Mouse (Mus musculus): ENCODE data around the gene Itpr1. TPM values are rescaled to one million over a fixed set of nuclear protein-coding genes. Genes with fewer than 3 reads are reported as not detected.

Itpr1 gene
- polyA plus RNA-seq, 1 experiment: 42.5 TPM

DNA sequence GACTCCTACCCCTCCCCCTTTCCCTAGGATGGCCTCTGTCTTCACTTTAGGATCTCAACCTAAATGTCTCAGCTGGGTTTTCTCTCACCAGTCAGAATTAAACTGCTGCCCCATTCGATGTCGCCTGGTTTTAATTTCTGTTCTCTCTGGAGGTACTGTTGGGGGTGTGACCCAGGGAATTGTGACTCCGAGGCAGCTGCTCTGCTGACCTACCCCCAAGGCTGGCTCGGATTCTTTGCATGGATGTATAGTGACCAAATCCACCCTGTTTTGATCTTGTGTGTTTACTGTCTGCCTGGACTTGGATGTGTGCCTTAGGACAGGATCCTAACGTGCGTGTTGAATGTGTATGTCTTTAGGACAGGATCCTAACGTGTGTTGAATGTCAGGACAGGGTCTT is 13.3 kb downstream of the Itpr1 start:
- Histone ChIP-seq H3K4me3 (ENCODE audit: low read depth, low read length) (no peak overlapping the region), H3K4me1 (ENCODE audit: control insufficient read depth, insufficient read depth, low read length) (no peaks in the 10 kb centered on the region), H3K27ac (ENCODE audit: insufficient read depth, low read length) (no peak overlapping the region), H3K9ac (ENCODE audit: low read depth, poor library complexity, severe bottlenecking) (no peak overlapping the region), H3K36me3 (ENCODE audit: control insufficient read depth, insufficient read depth, low read length, poor library complexity, severe bottlenecking) (peaks cover 2% of the 10 kb centered on the region; the same call in 1 of the 2 replicates), H3K27me3 (ENCODE audit: control insufficient read depth, insufficient read depth, low read length, poor library complexity, severe bottlenecking) (no peaks in the 10 kb centered on the region), H3K9me3 (replicated peaks; ENCODE audit: control insufficient read depth, insufficient read depth, low read length, poor library complexity, severe bottlenecking) (no peaks in the 10 kb centered on the region)
- TF ChIP-seq POLR2A (IDR thresholded peaks at IDR 0.05; ENCODE audit: insufficient read depth, low read length) (no peak), EP300 (IDR thresholded peaks at IDR 0.05; ENCODE audit: insufficient read depth, low read depth, low read length) (no peak), CTCF (IDR thresholded peaks at IDR 0.05; ENCODE audit: low read depth, low read length) (no peak)

DNA sequence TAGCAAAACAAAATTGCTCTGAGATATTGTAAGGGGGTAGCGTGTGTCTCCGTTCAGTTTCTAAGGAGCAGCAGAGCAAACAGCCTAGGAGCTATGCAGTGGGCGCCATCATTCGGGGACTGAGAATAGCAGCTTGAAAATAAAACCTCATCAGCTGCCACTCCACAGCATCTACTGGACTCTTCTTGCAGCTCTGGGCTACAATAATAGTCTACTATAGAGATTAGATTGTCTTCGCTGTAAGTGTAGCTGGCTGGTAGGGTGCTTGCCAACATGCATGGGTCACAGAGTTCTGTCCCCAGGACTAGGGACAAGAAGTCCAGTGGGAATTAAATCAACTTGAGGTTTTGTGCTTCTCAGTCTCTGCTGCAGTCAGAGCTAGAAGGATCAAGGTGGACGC is 14.6 kb downstream of the Itpr1 start:
- TF ChIP-seq CTCF (IDR thresholded peaks at IDR 0.05; ENCODE audit: low read depth, low read length) (no peak), EP300 (IDR thresholded peaks at IDR 0.05; ENCODE audit: insufficient read depth, low read depth, low read length) (no peak), POLR2A (IDR thresholded peaks at IDR 0.05; ENCODE audit: insufficient read depth, low read length) (no peak)
- Histone ChIP-seq H3K36me3 (ENCODE audit: control insufficient read depth, insufficient read depth, low read length, poor library complexity, severe bottlenecking) (peaks cover 2% of the 10 kb centered on the region; the same call in 1 of the 2 replicates), H3K9ac (ENCODE audit: low read depth, poor library complexity, severe bottlenecking) (no peak overlapping the region), H3K4me3 (ENCODE audit: low read depth, low read length) (no peak overlapping the region), H3K27me3 (ENCODE audit: control insufficient read depth, insufficient read depth, low read length, poor library complexity, severe bottlenecking) (no peaks in the 10 kb centered on the region), H3K27ac (ENCODE audit: insufficient read depth, low read length) (no peak overlapping the region), H3K9me3 (replicated peaks; ENCODE audit: control insufficient read depth, insufficient read depth, low read length, poor library complexity, severe bottlenecking) (no peaks in the 10 kb centered on the region), H3K4me1 (ENCODE audit: control insufficient read depth, insufficient read depth, low read length) (no peaks in the 10 kb centered on the region)

DNA sequence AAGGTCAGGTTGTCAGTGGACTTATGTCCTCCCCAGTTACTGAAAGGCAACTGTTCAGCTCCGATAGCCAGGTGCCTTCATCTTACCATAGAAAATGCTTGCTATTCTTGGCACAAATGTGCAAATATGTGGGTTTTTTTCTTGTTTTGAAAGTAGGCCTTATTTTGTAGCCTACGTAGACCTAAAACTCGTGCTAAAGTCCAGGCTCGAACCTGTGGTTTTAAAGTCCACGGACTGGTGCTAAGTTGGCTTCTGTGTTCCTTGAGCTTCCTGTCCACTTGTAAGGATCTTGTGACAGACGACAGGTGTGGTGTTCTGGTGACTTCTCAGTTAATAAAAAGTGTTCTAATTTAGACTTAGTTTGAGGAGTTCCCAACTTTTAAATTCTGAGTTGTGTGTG is 15.2 kb downstream of the Itpr1 start:
- H3K9ac ChIP-seq (ENCODE audit: low read depth, poor library complexity, severe bottlenecking): no peak overlapping the region
- no peaks in the 10 kb centered on the region for H3K4me1 ChIP-seq (ENCODE audit: control insufficient read depth, insufficient read depth, low read length)
- H3K9me3 ChIP-seq (replicated peaks; ENCODE audit: control insufficient read depth, insufficient read depth, low read length, poor library complexity, severe bottlenecking): no peaks in the 10 kb centered on the region
- H3K4me3 ChIP-seq (ENCODE audit: low read depth, low read length): no peak overlapping the region
- no peak for TF ChIP-seq CTCF (IDR thresholded peaks at IDR 0.05; ENCODE audit: low read depth, low read length)
- no peak overlapping the region for H3K27ac ChIP-seq (ENCODE audit: insufficient read depth, low read length)
- H3K27me3 ChIP-seq (ENCODE audit: control insufficient read depth, insufficient read depth, low read length, poor library complexity, severe bottlenecking): no peaks in the 10 kb centered on the region
- H3K36me3 ChIP-seq (ENCODE audit: control insufficient read depth, insufficient read depth, low read length, poor library complexity, severe bottlenecking): peaks cover 2% of the 10 kb centered on the region; the same call in 1 of the 2 replicates

DNA sequence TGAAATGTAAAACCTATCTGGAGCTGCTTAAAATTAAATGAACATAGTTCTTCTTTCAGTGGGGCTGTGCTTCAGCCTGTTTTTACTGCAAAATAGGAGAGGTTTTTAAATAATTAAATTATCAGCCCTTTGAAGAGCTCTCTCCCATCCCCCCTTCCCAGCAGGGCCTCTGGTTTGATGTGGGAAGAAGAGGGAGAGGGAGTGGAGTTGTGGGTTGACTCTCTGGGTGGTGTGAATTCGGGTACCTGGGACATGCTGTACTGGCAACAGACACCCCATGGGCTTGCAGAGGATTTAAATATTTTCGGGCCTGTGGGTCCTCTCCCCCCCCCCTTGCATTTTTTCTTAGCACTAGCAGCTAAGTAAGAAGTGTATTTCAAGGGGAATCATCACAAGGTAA is 15.7 kb downstream of the Itpr1 start:
- Histone ChIP-seq H3K27me3 (ENCODE audit: control insufficient read depth, insufficient read depth, low read length, poor library complexity, severe bottlenecking) (no peaks in the 10 kb centered on the region), H3K27ac (ENCODE audit: insufficient read depth, low read length) (peak overlapping the region; percentile 25; the same call in 1 of the 2 replicates)
- TF ChIP-seq CTCF (IDR thresholded peaks at IDR 0.05; ENCODE audit: low read depth, low read length) (no peak), POLR2A (IDR thresholded peaks at IDR 0.05; ENCODE audit: insufficient read depth, low read length) (no peak), EP300 (IDR thresholded peaks at IDR 0.05; ENCODE audit: insufficient read depth, low read depth, low read length) (no peak)

DNA sequence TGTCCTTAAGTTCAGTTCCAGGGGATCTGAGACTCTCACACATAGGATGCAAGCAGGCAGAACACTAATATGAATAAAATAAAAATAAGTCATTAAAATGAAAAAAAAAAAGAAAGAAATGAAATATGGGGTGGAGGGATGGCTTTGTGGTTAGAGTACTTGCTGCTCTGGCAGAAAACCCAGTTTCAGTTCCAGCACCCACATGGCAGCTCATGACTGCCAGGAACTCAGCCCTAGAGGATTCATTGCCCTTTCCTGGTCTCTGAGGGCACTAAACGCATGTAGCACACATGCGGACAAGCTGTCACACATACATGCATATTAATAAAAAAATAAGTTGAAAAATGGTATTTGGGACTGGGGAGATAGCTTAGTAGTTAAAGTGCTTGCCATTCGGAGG is 17.7 kb downstream of the Itpr1 start:
- no peak overlapping the region for H3K9ac ChIP-seq (ENCODE audit: low read depth, poor library complexity, severe bottlenecking)
- no peaks in the 10 kb centered on the region for H3K27me3 ChIP-seq (ENCODE audit: control insufficient read depth, insufficient read depth, low read length, poor library complexity, severe bottlenecking)
- H3K36me3 ChIP-seq (ENCODE audit: control insufficient read depth, insufficient read depth, low read length, poor library complexity, severe bottlenecking): peaks cover 3% of the 10 kb centered on the region; the same call in 1 of the 2 replicates
- no peak overlapping the region for H3K4me3 ChIP-seq (ENCODE audit: low read depth, low read length)
- H3K9me3 ChIP-seq (replicated peaks; ENCODE audit: control insufficient read depth, insufficient read depth, low read length, poor library complexity, severe bottlenecking): no peaks in the 10 kb centered on the region
- H3K4me1 ChIP-seq (ENCODE audit: control insufficient read depth, insufficient read depth, low read length): no peaks in the 10 kb centered on the region
- no peak overlapping the region for H3K27ac ChIP-seq (ENCODE audit: insufficient read depth, low read length)
- no peak for TF ChIP-seq POLR2A (IDR thresholded peaks at IDR 0.05; ENCODE audit: insufficient read depth, low read length)
- no peak for TF ChIP-seq CTCF (IDR thresholded peaks at IDR 0.05; ENCODE audit: low read depth, low read length)
- no peak for TF ChIP-seq EP300 (IDR thresholded peaks at IDR 0.05; ENCODE audit: insufficient read depth, low read depth, low read length)

More for the DNA sequence above, 15.7 kb downstream of the Itpr1 start:
- Histone ChIP-seq H3K4me3 (ENCODE audit: low read depth, low read length) (no peak overlapping the region), H3K9ac (ENCODE audit: low read depth, poor library complexity, severe bottlenecking) (0 out of 2 replicates have a peak overlapping the region, but pooled peaks have one; percentile 40), H3K36me3 (ENCODE audit: control insufficient read depth, insufficient read depth, low read length, poor library complexity, severe bottlenecking) (peaks cover 2% of the 10 kb centered on the region; the same call in 1 of the 2 replicates), H3K4me1 (ENCODE audit: control insufficient read depth, insufficient read depth, low read length) (no peaks in the 10 kb centered on the region), H3K9me3 (replicated peaks; ENCODE audit: control insufficient read depth, insufficient read depth, low read length, poor library complexity, severe bottlenecking) (no peaks in the 10 kb centered on the region)

DNA sequence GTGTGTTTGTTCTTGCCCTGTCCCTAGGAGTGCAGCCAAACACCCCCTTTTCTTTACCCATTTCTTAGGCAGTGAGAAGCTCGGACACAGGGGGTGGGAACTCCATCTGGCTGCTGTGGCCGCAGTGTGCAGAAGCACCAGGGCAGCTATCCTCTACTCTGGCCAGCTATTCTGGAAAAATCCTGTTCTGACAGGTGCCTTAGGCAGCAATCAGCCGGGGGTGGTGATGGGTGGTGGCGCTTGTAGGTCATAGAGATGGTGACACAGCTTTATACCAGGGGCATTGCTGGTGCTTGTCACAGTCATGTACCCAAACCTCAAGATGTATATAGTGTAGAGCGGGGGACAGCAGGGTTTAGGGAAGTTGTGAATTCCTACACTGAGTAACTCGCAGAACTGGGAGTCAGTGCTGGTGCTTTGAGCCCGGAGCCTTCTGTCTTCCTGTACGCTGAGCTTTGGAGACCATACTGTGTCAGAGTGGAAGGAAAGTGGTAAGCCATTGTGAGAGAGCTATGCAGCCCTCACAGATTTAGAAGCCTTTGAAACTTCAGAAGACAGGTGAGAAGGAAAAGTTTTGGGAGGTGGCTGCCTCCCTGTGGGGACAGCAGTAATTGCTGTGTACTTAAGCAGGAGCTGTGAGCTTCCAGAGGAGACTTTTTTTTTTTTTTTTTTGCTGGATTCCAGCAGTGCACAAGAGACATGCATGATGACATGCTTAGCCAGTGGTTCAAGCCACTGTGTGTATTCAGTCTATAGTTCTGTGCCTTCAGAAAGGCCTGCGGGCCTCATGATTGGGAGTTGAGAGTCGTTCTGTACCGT is 19.2 kb downstream of the Itpr1 start:
- H3K27me3 ChIP-seq (ENCODE audit: control insufficient read depth, insufficient read depth, low read length, poor library complexity, severe bottlenecking): no peaks in the 10 kb centered on the region
- no peak for TF ChIP-seq CTCF (IDR thresholded peaks at IDR 0.05; ENCODE audit: low read depth, low read length)
- TF ChIP-seq POLR2A (IDR thresholded peaks at IDR 0.05; ENCODE audit: insufficient read depth, low read length): no peak
- TF ChIP-seq EP300 (IDR thresholded peaks at IDR 0.05; ENCODE audit: insufficient read depth, low read depth, low read length): no peak
- 0 out of 2 replicates have a peak, but pooled peaks cover 4% of the 10 kb centered on the region for H3K36me3 ChIP-seq (ENCODE audit: control insufficient read depth, insufficient read depth, low read length, poor library complexity, severe bottlenecking)
- H3K27ac ChIP-seq (ENCODE audit: insufficient read depth, low read length): no peak overlapping the region
- H3K9me3 ChIP-seq (replicated peaks; ENCODE audit: control insufficient read depth, insufficient read depth, low read length, poor library complexity, severe bottlenecking): no peaks in the 10 kb centered on the region
- H3K4me3 ChIP-seq (ENCODE audit: low read depth, low read length): no peak overlapping the region
- no peak overlapping the region for H3K9ac ChIP-seq (ENCODE audit: low read depth, poor library complexity, severe bottlenecking)
- H3K4me1 ChIP-seq (ENCODE audit: control insufficient read depth, insufficient read depth, low read length): no peaks in the 10 kb centered on the region

Measured in ES-Bruce4 (cell line).